Mouse (Mus musculus) cerebellum, postnatal 25 days (tissue): Measurements from ENCODE around the gene Igfl3.

Source experiments
- DNase-seq, 2 experiments: peaks; one replicate each; pipeline ENCODE4 v3.0.0; 2021; ENCODE audit warnings: mixed read lengths in 2 of 2

Gene Igfl3

DNA sequence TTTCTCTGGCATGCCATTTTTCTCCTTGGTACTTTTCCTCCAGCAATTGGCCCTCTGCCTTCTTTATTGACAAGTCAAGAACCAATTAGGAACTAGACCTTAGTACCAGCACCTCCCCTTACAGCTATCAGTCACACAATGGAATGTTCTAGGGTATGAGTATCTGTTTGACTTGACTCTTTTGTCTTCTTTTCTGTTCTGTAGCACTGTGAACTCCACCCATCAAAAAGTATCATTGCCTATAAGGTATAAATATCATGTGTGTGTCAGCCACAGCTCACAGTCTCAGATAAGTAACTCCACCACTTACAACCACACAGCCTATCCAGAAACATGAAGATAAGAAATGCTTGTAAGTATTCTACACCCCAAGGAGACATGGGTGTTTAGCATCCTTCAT, at the start of gene Igfl3:
Gene Igfl3 (plus strand): TSS at position 301 of the 400 bp plus-strand sequence.
- DNase-seq: no peak

DNA sequence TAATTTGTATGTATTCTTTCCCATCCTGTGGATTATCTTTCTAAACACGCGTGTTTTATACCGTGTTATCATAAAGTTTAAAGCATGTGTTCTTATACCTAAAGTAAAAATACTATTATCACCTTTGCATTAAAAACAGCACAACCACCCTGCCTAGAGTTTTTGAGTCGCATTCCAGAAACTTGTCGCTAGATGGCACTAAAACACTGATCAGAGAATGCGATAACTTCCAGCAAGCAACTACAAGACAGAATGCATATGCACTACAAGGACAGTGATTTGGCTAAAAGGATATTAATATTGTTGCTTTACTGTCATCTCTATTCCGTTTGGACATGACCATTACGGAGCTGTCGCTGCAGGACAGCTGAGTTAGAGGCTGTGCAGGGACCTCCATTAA, 34.6 kb downstream of the Igfl3 start:
- DNase-seq: peak in 1 of 2 experiments; percentile 7

DNA sequence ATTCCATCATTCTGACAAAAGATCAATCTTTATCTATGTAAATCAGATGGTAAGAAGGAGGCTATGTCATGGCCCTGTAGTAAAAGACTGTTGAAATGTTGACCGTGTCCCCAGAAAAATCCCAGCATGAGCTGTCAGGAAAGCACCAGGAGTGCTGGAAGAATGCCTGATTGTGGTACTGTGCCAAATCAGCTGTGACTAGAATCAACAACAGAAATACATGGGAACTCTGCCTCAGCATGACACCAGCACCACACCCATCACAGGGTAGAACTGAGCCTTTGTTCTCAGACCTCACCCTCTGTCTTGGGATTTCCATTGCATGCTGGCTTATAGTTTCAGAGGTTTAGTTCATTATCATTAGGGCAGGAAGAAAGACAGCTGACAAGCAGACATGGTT, 38.4 kb downstream of the Igfl3 start:
- DNase-seq: no peak
